Mouse (Mus musculus): Measurements from ENCODE around the gene Smyd4.
"Not testable (repeated sequence)": the region's sequence is repeated elsewhere in the genome, so short reads cannot be mapped to it uniquely, and the experiment has no call there.

Gene Smyd4

DNA sequence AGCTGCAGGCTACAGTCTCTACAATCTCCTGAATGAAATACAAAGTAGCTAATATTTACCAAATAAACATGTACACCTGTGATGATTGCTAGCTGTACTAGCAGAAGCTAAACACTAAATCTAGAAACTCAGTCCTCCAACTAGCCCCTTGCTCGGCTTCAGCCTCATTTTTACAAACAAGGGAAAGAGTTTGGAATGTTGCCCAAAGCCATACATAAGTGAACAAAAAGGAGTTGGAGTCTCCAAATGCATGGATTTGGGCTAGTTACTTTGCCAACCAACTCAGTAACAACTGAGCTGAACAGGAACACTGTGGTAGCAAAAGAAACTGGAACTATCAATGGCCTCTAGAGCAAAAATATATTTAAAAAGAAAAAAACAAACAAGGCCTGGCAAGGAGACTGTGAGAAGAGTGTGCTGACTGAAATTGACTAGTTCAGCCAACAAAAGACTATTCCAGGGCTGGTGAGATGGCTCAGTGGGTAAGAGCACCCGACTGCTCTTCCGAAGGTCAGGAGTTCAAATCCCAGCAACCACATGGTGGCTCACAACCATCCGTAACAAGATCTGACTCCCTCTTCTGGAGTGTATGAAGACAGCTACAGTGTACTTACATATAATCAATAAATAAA is 1.6 kb upstream of the Smyd4 start:
- no peak for DNase-seq (ENCODE audit: low spot score)

GRCm38 (mm10) chr11:75347188-75347585 is 1.0 kb upstream of the Smyd4 start:
- DNase-seq (ENCODE audit: low spot score): no peak

DNA sequence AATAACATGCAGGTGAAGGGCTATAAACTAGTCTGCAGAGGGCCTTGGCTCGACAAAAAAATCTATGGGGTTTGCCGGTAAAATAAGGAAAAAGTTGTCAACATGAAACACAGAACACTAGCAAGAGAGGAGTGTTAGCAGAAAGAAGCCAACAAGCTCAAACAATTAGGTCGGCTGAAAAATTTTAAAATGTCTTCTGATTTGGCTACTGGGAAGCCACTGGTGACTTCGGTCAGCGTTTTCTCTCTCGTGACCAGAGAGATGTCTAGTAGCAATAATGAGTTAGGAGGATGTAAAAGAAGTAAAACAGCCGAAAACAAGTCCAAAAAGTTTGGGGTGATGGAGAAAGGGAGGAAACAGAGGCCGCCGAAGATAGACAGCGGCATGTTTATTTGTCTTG is 637 bp upstream of the Smyd4 start:
- no peak for DNase-seq (ENCODE audit: low spot score)

DNA sequence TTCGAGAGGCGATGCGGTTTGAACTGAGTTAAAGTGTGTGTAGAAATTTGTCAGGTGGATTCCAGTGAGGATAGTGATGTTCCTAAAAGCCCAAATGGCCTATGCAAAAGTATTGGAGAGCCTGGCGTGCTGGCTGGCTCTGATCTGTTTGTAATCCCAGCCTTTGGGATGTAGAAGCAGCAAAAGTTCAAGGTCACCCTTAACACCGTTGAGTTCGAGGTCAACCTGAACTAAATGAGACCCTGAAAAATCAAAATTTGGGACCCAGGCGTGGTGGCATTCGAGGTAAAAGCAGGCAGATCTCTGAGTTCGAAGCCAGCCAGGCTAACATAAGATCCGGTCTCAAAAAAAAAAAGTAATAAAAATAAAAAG is 643 bp downstream of the Smyd4 start:
- no peak for DNase-seq (ENCODE audit: low spot score)

DNA sequence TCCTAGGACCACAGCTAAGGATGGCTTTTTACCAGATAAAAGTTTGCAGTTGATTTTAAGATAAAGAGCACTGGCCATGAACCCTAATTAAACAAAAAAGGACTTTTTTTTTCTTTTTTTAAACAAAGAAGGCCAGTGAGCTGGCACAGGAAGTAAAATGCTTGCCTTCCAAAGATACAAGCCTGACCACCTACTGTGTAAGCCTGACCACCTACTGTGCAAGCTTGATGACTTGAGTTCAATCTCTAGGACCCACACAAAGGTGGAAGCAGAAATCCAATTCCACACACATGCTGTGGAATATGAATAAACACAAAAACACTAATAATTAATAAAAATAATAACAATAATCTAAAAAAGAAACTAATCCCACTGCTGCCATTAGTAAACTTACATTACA is 3.0 kb downstream of the Smyd4 start:
- DNase-seq (ENCODE audit: low spot score): no peak

DNA sequence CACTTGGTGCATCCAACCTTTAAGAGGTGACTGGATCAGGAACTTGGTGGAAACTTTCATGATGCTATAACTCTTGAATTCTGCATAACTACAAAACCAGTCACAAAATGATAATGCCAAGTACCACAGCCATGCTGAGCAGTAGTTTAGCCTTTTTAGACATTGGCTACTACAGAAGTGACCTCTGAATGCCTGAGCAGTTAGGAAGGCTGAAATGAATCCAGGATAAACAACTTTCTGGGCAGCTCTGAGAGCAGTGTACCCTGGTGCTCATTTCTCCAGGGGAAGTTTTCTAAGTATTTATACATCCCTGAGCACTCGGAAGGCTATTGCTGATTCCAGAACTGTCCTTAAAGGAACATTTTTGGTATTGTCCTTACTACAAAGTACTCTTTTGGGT is 7.2 kb downstream of the Smyd4 start:
- no peak for DNase-seq (ENCODE audit: low spot score)

DNA sequence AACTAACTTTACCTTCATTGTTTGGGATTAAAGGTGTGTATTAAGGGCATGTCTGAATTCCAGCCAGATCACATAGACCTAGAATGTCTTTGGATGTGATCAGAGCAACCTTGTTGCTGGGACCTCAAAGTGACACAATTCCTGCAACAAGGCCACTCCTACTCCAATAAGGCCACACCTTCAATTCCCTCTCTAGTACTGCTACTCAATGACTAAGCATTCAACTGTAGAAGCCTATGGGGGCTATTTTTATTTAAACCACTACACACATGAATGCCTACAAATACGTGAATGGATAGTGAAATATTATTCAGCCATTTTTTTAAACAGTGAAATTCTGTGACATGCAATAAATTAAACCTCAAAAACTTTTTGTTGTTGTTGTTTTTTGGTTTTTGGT is 28.9 kb downstream of the Smyd4 start:
- DNase-seq (ENCODE audit: low spot score): no peak

DNA sequence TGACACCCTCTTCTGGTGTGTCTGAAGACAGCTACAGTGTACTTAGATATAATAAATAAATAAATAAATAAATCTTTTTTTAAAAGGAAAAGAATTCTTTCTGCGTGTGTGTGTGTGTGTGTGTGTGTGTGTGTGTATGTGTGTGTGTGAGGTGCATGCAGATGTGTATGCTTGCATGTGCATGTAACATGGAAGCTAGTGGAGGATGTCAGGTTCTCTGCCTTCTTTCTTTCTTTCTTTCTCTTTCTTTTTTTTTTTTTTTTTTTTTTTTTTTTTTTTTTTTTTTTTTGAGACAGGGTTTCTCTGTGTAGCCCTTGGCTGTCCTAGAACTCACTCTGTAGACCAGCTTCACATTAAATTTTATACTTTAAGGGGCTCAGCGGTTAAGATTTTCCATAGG is 30.6 kb downstream of the Smyd4 start:
- not testable (repeated sequence) for DNase-seq (ENCODE audit: low spot score)

- DNase-seq (ENCODE audit: low spot score): not testable (repeated sequence)
Observed at GRCm38 (mm10) chr11:75383529-75383928, 35.3 kb downstream of the Smyd4 start.

GRCm38 (mm10) chr11:75395611-75396010 is 47.4 kb downstream of the Smyd4 start:
- DNase-seq (ENCODE audit: low spot score): no peak

DNA sequence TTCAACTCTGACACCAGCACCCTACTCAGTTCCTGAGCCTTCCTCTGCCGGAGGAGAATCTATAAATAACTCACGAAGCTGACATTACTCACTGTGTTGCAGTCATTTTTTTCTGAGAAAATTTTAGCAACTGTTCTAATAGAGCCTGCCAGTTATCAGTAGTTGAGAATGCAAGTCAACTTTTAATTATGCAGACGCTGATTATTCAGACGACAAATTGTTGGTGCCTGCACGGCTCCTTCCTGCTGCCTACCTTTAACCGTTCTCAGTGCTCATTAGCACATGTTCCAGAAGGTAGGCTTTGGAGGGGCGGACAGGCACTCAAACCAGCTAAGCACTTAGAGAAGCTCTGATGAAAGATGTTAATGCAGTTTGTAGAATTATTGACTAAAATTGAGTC is 49.2 kb downstream of the Smyd4 start:
- no peak for DNase-seq (ENCODE audit: low spot score)

DNA sequence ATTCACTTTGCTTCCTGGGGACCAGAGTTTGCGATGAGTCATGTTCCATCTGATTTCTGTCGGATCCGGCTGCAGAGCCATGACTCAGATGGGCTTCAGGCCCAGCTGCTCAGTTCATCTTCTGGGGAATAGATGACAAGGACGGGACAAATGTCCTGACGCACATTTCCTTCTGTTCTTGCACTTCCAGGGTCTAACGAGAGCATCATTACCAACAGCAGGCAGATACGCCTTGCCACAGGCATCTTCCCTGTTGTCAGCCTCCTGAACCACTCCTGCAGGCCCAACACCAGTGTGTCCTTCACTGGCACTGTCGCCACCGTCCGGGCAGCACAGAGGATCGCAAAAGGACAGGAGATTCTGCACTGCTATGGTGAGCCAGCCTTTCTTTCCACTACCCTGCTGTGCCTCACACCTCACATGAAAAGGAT is 51.2 kb downstream of the Smyd4 start:
- DNase-seq (ENCODE audit: low spot score): no peak

DNA sequence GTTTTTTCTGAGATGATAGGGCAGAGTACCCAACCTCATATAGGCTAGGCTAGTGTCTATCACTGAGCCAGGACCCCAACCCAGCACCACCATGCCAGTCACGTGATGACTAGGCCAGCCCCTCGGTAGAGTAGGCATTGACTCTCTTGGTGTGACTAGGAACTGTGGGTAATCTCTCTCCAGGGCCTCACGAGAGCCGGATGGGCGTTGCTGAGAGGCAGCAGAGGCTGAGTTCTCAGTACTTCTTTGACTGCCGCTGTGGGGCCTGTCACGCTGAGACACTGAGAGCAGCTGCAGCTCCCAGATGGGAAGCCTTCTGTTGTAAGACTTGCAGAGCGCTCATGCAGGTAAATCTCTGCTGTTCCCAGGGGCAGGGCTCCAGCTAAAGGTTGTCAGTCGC is 51.9 kb downstream of the Smyd4 start:
- DNase-seq (ENCODE audit: low spot score): no peak

- peak; percentile 58 for DNase-seq (ENCODE audit: low spot score)
Observed at GRCm38 (mm10) chr11:75402271-75402690, 54.0 kb downstream of the Smyd4 start.

GRCm38 (mm10) chr11:75403301-75404052 is 55.2 kb downstream of the Smyd4 start:
- no peak for DNase-seq (ENCODE audit: low spot score)

DNA sequence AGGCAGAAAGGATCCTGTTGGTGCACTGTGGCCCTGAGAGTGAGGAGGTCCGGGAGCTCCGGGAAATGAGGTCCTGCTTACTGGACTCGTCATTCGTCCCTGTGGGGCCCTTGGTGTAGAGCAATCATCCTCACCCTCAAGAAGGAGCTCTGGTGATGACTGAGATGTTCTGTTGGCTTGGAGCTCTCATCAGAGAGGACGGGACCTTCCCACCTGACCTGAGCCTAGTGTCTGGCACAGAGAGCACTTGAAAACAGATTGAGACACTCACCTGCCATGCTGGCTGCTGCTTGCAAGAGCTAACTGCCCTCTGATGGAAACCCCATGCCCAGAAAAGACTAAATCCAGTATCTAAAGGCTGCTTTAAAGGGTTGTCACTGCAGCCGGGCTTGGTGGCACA is 56.6 kb downstream of the Smyd4 start:
- no peak for DNase-seq (ENCODE audit: low spot score)

GRCm38 (mm10) chr11:75406104-75406503 is 57.9 kb downstream of the Smyd4 start:
- no peak for DNase-seq (ENCODE audit: low spot score)

DNA sequence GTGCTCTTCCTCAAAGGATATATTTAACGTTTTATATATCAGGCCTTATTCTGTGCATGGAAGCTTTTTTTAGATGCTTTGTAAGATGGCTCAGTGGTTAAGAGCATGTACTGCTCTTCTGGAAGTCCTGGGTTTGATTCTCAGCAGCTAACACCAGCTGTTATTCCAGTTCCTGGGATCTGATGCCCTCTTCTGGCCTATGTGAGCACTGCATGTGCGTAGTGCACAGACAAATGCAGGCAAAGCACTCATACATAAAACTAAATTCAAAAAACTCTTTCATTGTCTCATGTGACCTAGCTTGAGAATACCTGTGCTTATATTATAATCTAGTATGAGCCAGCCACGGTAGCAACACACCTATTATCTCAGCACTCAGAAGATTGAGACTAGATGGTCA is 58.6 kb downstream of the Smyd4 start:
- peak; percentile 71 for DNase-seq (ENCODE audit: low spot score)

DNA sequence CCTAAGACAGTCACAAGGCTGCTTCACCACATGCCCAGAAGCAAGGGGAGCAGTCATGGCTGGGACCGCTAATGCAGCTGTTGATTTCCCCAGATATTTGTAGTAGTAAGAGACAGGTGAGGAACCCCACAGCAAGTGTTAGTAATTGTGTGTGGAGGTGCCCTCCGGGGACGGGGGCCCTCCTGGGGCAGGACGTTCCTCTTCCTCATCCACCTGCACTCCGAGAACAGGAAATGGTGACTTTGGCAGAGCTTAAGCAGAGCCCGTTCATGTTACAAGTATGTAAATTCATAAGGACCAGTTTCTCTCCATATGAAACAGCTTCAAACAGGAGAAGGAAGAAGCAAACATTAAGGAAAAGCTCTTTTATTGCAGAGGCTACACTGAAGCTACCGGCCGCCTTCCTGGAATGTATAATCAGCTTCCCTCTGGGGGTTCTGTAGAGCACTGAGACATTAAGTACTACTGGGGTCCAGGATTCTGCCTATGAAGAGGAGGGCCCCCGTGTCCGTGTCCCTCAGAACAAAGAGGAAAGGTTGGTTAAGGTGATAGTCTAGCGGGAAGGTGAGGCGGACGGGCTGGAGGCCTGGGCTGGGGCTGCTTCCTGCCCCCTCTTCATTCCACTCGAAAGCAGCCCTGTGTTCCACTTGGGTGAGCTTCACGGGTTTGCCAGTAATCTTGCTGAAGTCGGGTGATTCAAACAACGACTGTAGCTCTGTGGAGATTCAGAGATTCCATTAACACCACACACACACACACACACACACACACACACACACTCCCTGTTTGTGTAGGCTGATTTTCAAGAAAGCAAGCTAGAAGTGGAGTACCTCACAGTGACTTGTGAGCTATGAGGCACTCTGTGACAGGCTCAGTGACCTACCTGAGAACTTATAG is 61.7 kb downstream of the Smyd4 start:
- DNase-seq (ENCODE audit: low spot score): no peak

DNA sequence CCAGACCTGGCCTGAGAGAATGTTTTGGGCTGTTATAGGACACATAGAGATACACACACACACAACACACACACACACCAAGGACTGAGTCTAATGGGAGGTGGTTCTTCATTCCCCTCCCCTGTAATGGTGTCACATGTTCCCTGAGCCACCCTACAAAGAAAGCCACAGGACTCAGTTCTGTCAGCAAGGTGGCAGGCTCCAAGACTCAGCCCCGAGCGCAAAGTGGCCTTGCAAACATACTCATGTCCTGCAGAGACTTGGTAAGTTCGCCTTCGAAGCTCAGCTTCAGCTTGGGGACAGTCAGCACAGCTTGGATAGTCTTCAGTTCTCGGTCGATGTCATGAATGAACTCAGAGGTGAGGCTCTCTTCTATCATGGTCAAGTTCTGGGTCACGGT is 62.4 kb downstream of the Smyd4 start:
- no peak for DNase-seq (ENCODE audit: low spot score)

GRCm38 (mm10) chr11:75415096-75415495 is 66.9 kb downstream of the Smyd4 start:
- DNase-seq (ENCODE audit: low spot score): no peak

DNA sequence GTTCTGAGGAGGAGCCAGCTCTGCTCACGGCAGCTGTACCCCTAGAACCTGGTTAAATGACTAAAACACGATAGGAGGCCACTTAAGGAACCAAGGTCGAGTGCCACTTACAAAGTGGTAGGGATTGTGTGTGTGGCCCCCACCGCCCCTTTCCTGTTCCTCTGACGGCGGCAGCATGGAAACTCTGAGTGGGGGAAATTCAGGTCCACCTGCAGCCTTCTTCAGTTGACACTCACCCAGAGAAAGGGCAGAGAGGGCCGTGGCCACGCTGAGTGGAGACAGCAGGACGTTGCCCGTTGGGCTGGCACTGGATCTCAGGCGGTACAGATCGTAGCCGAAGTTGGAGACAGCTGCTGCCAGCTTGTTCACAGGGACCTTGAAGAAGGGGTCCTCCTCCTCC is 67.8 kb downstream of the Smyd4 start:
- no peak for DNase-seq (ENCODE audit: low spot score)

DNA sequence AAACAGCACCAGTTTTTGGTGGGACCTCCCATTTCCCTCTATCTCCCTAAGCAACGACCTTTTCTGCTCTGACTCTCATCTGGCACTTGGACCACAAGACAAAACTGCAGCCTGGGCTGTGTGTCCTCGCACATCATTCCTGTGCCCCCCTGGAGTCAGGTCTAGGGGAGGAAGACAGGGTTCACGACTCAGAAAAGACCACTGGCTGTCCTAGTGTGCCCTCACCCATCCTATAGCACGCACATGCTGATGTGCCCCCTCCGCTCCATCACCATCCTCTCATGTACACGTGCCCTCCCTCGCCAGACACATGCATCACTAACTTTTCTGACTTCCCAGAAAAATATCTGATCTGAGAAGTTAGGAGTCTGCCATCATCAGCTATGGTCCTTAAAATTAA is 71.8 kb downstream of the Smyd4 start:
- no peak for DNase-seq (ENCODE audit: low spot score)
